ENCODE assay signal across 8 mouse cellular contexts in genomic region chr3:94362138-94362537, GRCm38 (mm10). TPM values are rescaled to one million over a fixed set of nuclear protein-coding genes. Genes with fewer than 3 reads are reported as not detected.
DNase-seq lines count a peak whose midpoint lies in the region; ATAC-seq and TF ChIP-seq lines count a peak whose summit lies in the region.
"Had no signal": no experiment of that assay in that cellular context is flagged by ENCODE, and none has a peak within 500 bp of the region (broad histone marks: within the 10 kb centered on the region; RNA-seq: fewer than 3 reads in every experiment).

C2cd4d (plus strand) TSS chr3:94362438.

- peak within 1 kb of the TSS; percentile 85 for H3K4me2 ChIP-seq in forebrain, embryonic 14.5 days (ENCODE audit: low read length)
- H3K4me2 ChIP-seq in limb, embryonic 13.5 days (replicated peaks) = peak within 1 kb of the TSS; percentile 88

- no peaks in the 10 kb centered on the region for H3K36me3 ChIP-seq in forebrain, embryonic 14.5 days (ENCODE audit: control insufficient read depth, insufficient read depth, low read length)
- no peaks in the 10 kb centered on the region for H3K36me3 ChIP-seq in limb, embryonic 13.5 days
- no peaks in the 10 kb centered on the region for H3K36me3 ChIP-seq in small intestine, adult 2 months (ENCODE audit: control insufficient read depth, insufficient read depth, low read length)

- H3K4me3 ChIP-seq in left cerebral cortex, adult 2 months = peak within 1 kb of the TSS; percentile 52
- peak within 1 kb of the TSS; percentile 53 for H3K4me3 ChIP-seq in forebrain, embryonic 14.5 days (ENCODE audit: low read depth, low read length)
- peak within 1 kb of the TSS; percentile 69 for H3K4me3 ChIP-seq in limb, embryonic 13.5 days
- H3K4me3 ChIP-seq in small intestine, adult 2 months (ENCODE audit: low read depth, low read length) = peak within 1 kb of the TSS; percentile 62

- no peak for TF ChIP-seq POLR2A in small intestine, adult 2 months (IDR thresholded peaks at IDR 0.05; ENCODE audit: low read depth, low read length)

- no peaks in the 10 kb centered on the region for H3K9me3 ChIP-seq in forebrain, embryonic 14.5 days (replicated peaks; ENCODE audit: control insufficient read depth, low read length)
- no peaks in the 10 kb centered on the region for H3K9me3 ChIP-seq in limb, embryonic 13.5 days

- no peak for DNase-seq in left cerebral cortex, adult 2 months (ENCODE audit: extremely low spot score in 1 of 2, low spot score in 2 of 2)
- DNase-seq in left cerebral cortex, postnatal 14 days (ENCODE audit: low spot score in 2 of 2) = no peak
- no peak for DNase-seq in forebrain, embryonic 14.5 days (ENCODE audit: low spot score)
- DNase-seq in spleen, adult 18-20 months = no peak
- no peak for DNase-seq in layer of hippocampus, adult 11-12 months (ENCODE audit: low spot score)
- DNase-seq: cerebellum, postnatal 10 days had no signal

- H3K9ac ChIP-seq in forebrain, embryonic 14.5 days (ENCODE audit: low read length) = peak within 1 kb of the TSS; percentile 86
- H3K9ac ChIP-seq in limb, embryonic 13.5 days = peak within 1 kb of the TSS; percentile 88

- 22% methylated on average over 7 of the region's 7 CpGs for WGBS in forebrain, embryonic 14.5 days
- WGBS in limb, embryonic 13.5 days = 60% methylated on average over 7 of the region's 7 CpGs
- WGBS in small intestine, adult 2 months = 74% methylated on average over 7 of the region's 7 CpGs

- no peak within 1 kb of the TSS for H3K27ac ChIP-seq in left cerebral cortex, adult 2 months
- no peak within 1 kb of the TSS for H3K27ac ChIP-seq in forebrain, embryonic 14.5 days (ENCODE audit: low read depth, low read length)
- H3K27ac ChIP-seq in limb, embryonic 13.5 days = no peak within 1 kb of the TSS
- no peak within 1 kb of the TSS for H3K27ac ChIP-seq in small intestine, adult 2 months (ENCODE audit: insufficient read depth, low read depth, low read length)

- H3K27me3 ChIP-seq in forebrain, embryonic 14.5 days (replicated peaks; ENCODE audit: control insufficient read depth, insufficient read depth, low read length) = peaks cover 11% of the 10 kb centered on the region; the same call in 1 of the 2 replicates
- peaks cover 44% of the 10 kb centered on the region for H3K27me3 ChIP-seq in limb, embryonic 13.5 days
- no peaks in the 10 kb centered on the region; the same call in 1 of the 2 replicates for H3K27me3 ChIP-seq in small intestine, adult 2 months (ENCODE audit: control insufficient read depth, insufficient read depth, low read length)

- intact Hi-C loops in left cerebral cortex, adult 2 months (cut with DNase I) = loop anchor here (10.0 kb wide), 1 partner anchor 543 kb away; no protein-coding TSS in a partner anchor
- intact Hi-C loops in left cerebral cortex, postnatal 14 days (cut with DNase I) = no loop called here

- no peak for ATAC-seq in forebrain, embryonic 14.5 days
- ATAC-seq in limb, embryonic 13.5 days (ENCODE audit: low FRiP score, low read depth) = no peak

- TF ChIP-seq CTCF in left cerebral cortex, adult 2 months (IDR thresholded peaks at IDR 0.05) = no peak
- no peak for TF ChIP-seq CTCF in small intestine, adult 2 months (IDR thresholded peaks at IDR 0.05; ENCODE audit: extremely low read depth, insufficient read length, insufficient replicate concordance, low read depth, low read length)

- no peaks in the 10 kb centered on the region for H3K4me1 ChIP-seq in forebrain, embryonic 14.5 days (ENCODE audit: control insufficient read depth, insufficient read depth, low read length)
- H3K4me1 ChIP-seq in limb, embryonic 13.5 days = peaks cover 9% of the 10 kb centered on the region; the same call in 1 of the 2 replicates
- peaks cover 5% of the 10 kb centered on the region for H3K4me1 ChIP-seq in small intestine, adult 2 months (ENCODE audit: control insufficient read depth, insufficient read depth, insufficient read length, low read length)

RNA-seq across cellular contexts. Expression of gene C2cd4d, which starts in this region (rescaled TPM):
- total RNA-seq in left cerebral cortex, adult 2 months (2021) = under 1 TPM in 1 of 2 experiments, not detected in 1; 0.44 TPM
- total RNA-seq in left cerebral cortex, postnatal 14 days (2021) = under 1 TPM in 1 of 2 experiments, not detected in 1; 0.59 TPM
- 1.5 TPM in 2 replicates for polyA plus RNA-seq in forebrain, embryonic 14.5 days (2014; fragmentation: Nextera tagmentation; extraction: Ambion mirVana)
- 2.5 and 3.1 TPM in 2 replicates for polyA plus RNA-seq in limb, embryonic 13.5 days (2015; fragmentation: Nextera tagmentation; extraction: Ambion mirVana)
- 1.4 and 3.7 TPM in 2 replicates for polyA plus RNA-seq in small intestine, adult 2 months (2012; rRNA removed)
